Mouse (Mus musculus) A20 (cell line): ENCODE results near the gene Zfp142.
A peak's percentile ranks its signal among the peaks of the same experiment; 100 is the strongest.

ENCODE experiments used
- DNase-seq: peaks from one replicate; pipeline ENCODE4 v3.0.0-alpha.2; 2011; ENCODE audit warnings: low read depth, low spot score

Zfp142 gene

DNA sequence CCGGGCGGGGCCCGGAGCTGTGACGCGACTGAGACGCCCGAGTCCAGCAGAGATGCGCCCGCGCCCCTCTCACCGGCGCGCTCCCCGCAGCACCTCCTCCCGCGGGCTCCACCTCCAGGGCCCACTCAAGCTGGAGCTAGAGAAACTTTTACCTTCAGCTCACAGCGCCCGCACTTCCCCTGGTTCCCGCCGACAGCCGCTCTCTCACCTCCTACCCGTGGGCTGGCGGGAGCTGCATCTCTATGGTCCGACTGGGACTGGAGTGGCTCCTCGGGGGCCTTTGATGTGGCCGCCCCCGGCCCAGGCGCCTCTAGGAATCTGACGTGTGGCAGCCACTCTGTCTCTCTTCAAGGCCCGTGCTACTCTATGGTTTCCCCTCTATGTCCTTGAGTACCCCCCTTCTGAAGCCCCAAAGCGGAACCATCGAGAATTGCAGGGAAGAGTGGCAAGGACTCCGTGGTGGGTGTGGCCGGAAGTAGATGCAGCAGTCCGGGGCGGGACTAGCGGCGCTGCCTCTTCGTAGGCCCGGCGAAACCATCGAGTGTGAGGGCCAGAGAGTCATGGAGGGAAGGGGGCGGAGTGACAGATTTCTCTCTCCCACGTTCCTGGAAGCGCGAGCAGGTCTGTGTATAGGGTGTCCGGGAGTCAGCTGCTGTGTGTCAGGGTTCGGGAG lies at the start of gene Zfp142, which contains the start of gene Bcs1l:
Gene Zfp142, minus strand, starts transcription at position 474 of the 673 bp plus-strand sequence.
Gene Bcs1l, plus strand, starts transcription at position 517 of the 673 bp plus-strand sequence.
- peak; percentile 98 for DNase-seq

DNA sequence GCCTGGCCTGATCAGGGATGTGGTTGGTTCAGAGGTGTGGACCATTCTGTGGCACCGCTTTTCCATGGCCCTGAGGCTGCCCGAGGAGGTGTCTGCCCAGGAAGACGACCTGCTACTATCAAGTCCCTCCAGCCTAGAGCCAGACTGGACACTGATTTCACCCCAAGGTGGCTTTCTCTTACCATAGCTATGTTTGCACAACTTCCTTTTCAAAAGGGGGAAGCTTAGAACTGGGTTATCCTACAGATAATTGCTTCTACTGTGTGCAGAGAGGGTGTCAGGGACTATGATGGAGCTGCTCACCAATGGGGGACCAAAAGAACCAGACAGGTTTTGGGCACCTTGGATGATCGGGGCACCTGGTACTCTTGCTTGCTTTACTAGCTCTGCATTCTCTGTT lies 44.7 kb upstream of the Zfp142 start:
- no peak for DNase-seq

GRCm38 (mm10) chr1:74628001-74628400 lies 40.0 kb upstream of the Zfp142 start:
- DNase-seq, result no peak

DNA sequence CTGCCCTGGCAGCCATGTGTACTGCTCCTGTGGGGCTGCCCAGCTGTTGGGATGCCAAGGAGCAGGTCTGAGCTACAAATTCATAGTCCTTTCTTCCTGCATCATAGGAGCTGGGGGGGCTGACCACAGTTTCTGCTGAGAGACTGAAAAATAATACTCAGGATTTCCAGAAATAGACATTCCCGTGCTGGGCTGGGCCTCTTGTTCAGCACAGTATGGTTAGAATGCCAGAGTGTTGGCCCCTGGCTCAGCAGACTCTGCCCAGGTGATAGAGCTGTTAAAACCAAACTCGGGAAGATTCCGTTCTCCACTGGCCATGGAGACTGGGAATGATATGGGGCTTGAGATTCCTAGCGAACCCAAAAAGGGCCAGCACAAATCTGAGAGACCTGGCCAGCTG lies 38.0 kb upstream of the Zfp142 start:
- DNase-seq, result no peak

DNA sequence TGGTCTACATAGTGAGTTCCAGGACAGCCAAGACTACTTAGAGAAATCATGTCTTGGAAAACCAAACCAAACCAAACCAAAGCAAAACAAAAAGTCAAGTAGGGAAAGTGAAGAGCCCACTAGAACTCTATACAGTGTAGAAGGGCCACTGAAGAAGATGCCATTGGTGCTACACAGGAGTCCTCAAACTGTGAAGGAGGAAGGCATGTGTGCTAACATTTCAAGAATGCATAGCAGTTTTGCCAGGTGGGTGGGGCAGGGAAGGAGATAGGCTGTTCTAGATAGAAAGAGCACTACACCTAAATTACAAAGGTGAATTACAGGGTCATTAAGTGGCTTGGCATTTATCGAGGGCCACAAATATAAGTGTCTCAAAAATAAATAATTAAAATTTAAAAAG lies 36.1 kb upstream of the Zfp142 start:
- no peak for DNase-seq

GRCm38 (mm10) chr1:74601267-74601962 lies 13.4 kb upstream of the Zfp142 start, which contains the start of the genes Rnf25 and Stk36:
TSS of gene Rnf25 (minus strand) at chr1:74601397.
TSS of gene Stk36 (plus strand) at chr1:74601445.
- peak; percentile 88 for DNase-seq

DNA sequence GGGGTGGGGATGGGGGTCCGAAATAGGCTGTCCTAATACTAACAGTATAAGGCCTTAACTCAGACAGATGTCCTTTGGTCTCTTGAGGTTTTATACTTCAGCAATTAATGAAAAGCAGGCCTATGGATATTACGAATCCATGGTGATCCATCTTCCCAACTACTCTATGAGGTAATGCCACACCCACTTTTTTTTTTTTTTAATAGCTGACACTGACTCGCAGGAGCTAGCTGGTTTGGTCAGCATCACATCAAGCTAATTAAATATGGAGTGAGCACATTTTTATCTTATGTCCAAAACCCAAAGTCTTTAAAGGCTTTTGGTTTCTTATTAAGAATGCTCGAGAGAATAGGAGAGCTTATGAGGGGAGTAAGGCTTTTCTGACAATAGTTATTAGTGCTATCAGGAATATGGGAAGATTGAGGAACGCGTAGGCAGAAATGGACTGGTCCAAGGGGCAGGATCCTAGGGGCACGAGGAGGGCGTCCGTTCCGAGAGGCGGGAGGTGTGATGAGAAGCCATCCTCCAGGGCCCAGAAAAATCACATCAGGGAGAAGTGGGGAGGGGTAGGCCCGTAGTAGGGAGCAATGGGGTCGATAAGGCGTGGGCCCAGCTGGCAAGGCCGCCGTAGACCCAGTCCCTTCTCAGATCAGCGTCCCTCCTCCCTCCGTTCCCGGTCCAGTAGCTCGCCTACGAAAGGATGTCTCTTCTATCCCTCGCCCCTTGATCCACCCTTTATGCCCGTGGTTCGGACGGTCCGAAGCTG lies 12.6 kb upstream of the Zfp142 start:
- DNase-seq, result no peak

- no peak for DNase-seq
Observed at GRCm38 (mm10) chr1:74594434-74594833, 6.4 kb upstream of the Zfp142 start.

- no peak for DNase-seq
Observed at GRCm38 (mm10) chr1:74587233-74587772, 743 bp downstream of the Zfp142 start.

DNA sequence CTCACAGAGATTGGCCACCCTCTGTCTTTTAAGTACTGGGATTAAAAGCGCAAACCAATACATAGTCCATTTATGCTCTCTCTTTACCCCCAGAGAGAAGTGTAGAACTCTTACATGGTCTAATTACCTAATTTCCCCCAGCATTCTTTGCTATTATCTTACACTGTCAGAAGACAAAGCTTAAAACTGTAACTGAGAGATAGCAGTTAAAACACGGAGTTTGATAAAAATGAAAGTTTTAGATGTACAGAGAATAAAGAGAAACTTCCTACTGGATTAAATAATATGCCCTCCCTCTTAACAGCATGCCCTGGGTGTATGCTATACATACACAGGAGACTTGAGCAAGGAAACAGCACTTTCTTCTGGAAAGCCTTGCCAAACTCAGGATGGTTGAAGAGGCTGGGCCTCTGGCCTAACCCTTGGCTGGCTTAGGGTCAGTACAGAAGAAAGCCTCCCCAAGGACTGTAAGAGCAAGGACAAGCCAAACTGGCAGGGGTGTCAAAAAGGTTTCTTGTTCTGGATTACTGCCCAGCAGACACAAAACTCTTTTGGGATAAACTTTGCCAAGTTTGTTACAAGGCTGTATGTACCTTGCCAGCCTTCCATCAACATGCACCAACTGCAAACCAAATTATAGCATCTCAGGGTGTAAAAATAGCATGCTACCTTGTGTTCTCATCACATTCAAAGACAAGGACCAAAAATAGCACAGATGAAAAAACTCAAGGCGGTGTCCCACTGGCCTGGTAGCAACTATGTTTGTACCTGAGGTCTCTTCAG lies 3.2 kb downstream of the Zfp142 start:
- no peak for DNase-seq

DNA sequence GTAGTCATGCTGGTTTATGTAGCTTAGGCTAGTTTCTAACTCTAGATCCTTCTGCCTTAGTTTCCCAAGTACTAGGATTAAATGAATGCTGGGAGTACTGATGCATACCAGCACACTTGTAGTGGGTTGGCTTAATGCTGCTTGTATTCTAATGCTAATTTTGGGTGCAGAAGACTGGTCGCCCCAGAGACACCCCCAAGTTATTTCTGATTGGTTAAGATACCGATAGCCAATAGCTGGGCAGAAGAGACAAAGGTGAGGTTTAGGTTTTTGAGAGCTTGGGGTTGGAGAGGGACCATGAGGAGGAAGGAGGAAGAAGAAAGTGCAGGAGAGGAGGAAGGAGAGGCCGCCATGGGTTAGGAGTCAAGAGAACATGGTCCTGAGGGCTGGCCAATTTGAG lies 5.4 kb downstream of the Zfp142 start:
- no peak for DNase-seq

DNA sequence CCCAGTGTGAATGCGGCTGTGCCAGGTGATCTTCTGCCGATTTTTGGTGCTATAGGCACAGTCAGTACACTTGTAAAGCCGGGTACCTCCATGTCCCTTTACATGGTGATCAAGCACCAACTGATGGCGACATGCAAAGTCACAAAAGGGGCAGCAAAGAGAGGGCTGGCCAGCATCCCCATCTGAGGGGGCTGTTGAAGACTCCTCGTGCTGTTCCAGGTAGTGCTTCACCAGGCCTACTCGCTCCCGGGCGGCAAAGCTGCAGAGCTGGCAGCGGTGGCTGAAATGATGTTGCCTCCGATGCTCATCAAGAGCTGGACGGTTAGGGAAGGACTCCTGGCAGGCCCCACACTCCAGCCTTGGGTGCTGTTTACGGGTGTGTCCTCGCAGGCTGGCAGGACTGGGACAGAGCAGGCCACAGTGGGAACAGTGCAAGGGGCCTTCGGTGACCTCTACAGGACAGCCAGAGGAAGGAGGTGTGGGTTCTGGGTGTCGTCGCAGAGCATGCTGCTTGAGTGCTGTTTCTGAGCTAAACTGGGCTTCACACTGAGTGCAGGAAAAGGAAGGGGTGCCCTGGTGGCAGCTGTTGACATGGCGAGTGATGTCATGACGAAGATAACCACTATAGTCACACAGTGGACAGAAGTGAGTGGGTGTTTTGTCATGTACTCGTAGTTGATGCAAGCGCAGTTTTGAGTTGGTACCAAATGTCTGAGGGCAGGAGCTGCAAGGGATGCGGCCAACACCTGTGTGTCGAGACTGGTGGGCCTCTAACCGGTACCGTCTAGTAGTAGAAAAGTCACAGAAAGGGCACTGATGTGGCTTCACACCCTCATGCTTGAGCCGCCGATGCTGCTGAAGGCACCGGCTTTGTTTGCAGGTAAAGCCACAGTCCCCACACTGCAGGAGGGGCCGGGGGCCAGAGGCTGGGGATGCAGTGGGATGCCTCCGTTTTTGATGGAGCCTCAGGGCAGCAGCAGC lies 18.0 kb downstream of the Zfp142 start:
- DNase-seq, result no peak

DNA sequence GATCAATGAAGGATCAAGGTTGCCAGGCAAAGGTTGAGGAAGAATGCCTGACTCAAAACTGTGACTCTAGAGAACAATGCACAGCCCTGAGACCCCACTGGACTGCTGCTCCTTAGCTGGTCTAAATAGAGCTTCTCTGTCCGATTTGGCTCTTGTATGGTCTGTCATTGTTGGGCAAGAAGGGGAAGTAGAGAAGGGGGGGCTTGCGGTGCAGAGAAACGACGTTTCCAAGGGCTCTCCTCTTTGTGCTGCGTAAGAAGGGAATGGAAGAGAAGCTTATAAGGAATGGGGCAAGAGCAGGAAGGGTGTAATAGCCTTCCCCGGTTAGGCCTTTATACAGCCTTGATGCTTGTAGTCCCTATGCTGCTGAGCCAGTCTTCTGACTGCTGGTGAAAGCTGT lies 22.2 kb downstream of the Zfp142 start:
- DNase-seq, result no peak

- DNase-seq, result peak; percentile 34
Observed at GRCm38 (mm10) chr1:74559061-74559460, 29.0 kb downstream of the Zfp142 start.

DNA sequence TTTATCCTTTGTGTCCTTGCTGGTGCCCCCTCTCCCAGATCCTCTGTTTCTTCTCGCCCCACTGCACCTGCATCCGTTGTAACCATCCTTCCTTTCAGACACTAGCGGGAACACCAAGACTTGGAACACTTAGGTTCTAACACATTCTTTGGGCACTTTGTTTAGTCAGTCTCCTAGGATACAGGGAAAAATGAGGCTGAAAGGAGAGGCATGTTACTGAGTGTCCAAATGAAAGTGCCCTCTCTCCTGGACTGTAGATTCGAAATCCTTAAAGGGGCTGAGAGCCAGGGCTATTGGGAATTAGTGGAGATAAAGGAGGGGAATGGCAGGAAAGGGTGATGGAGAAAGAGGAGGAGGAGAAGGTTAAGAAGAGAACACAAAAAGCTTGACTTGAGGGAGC lies 43.9 kb downstream of the Zfp142 start, which contains the start of gene Usp37:
Gene Usp37, minus strand, starts transcription at position 101 of the 400 bp plus-strand sequence.
- DNase-seq, result no peak

DNA sequence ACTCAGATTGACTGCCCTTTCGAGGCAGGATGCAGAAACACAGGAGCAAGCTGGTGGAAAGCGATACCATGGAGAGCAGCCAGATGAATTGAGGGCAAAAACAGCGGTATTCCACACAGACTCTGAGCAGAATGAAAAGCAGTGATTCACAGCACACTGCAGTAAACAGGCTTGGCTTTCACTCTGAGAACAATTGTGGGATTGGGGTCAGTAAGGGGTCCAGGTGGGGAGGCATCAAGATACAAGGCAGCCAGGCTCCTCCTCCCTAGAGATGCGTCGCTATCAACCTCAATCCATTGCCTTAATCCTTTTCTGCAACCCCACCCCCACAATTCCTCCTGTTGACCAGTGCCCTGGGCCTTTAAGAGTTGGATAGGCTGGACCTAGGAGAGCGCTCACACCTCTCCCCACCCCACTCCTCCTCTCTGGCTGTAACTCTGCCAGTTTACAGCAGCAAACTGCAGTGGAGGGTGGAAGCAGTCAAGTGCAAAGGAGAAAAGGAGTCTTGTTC lies 45.5 kb downstream of the Zfp142 start, which contains the start of gene Plcd4:
Gene Plcd4, plus strand, starts transcription at position 438 of the 511 bp plus-strand sequence.
- DNase-seq, result no peak

DNA sequence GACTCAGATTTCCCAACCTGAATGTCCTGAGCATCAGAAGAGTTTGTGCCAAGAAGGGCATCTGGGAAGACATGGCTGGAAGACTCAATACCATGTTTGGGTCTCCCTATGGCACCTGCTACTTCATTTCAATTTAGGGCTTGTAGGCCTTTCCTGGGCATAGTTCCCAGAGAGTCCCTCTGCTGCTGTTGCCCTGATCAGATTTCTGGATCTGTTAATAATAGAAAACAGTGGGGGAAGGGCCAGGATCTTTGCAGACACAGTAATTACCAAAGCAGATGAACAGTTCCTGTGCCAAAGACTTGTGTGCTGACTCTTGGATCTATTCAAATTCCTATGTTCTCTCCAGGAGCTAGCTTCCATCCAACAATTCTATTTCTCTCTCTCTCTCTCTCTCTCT lies 49.4 kb downstream of the Zfp142 start:
- DNase-seq, result no peak

- no peak for DNase-seq
Observed at GRCm38 (mm10) chr1:74528589-74528988, 59.5 kb downstream of the Zfp142 start.

DNA sequence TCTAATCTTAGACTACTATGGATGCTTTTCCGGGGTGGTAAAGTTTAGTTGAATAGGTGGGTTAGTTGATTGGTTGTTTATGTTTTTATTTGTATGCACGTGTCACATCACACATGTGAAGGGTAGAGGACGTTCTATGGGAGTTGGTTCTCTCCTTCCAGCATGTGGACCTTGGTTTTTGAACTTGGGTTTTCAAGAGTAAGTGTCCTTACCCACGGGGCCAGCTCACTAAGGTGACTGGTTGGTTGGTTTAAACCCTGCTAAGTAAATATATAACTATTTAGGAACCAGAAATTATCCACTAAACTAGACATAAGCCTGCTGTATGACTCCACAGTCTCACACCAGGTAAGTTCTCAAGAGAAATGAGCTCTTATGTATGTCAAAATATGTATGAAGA lies 63.3 kb downstream of the Zfp142 start:
- DNase-seq, result no peak

- DNase-seq, result no peak
Observed at GRCm38 (mm10) chr1:74519875-74520274, 68.2 kb downstream of the Zfp142 start.
